Mouse (Mus musculus): ENCODE results near the gene Ndufs7. TPM values are rescaled to one million over a fixed set of nuclear protein-coding genes. Genes with fewer than 3 reads are reported as not detected.

Ndufs7 gene
- 197 and 234 TPM in 2 replicates for polyA plus RNA-seq (2012; ENCODE audit: low replicate concordance)

DNA sequence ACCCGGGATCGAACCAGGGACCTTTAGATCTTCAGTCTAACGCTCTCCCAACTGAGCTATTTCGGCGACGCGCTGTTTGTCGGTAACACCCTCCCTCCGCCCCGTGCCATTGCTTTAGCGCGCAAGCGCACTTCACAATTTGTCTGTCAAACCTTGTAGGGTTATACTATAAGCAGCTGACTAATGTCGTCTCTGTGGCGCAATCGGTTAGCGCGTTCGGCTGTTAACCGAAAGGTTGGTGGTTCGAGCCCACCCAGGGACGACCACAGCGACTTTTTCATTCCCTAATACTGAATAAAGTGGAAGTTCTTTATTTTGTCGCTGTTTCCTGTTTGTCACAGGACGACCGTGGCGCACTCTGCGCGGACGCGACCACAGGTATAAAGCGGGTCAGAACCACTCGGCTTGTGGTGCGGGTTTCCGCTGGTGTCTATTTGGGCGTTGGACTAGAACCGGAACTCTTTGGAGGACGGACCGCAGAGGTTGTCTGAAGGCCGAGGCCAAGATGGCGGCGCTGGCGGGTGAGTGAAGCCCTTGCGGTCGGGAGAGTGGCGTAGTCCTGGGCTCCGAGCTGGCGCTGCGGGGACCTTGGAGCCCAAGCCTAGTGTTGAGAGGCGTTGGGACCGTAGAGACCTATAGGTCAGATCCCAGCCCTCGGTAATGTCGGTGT is at the start of gene Ndufs7:
Ndufs7 (plus strand) TSS at position 151 of the 670 bp plus-strand sequence.

DNA sequence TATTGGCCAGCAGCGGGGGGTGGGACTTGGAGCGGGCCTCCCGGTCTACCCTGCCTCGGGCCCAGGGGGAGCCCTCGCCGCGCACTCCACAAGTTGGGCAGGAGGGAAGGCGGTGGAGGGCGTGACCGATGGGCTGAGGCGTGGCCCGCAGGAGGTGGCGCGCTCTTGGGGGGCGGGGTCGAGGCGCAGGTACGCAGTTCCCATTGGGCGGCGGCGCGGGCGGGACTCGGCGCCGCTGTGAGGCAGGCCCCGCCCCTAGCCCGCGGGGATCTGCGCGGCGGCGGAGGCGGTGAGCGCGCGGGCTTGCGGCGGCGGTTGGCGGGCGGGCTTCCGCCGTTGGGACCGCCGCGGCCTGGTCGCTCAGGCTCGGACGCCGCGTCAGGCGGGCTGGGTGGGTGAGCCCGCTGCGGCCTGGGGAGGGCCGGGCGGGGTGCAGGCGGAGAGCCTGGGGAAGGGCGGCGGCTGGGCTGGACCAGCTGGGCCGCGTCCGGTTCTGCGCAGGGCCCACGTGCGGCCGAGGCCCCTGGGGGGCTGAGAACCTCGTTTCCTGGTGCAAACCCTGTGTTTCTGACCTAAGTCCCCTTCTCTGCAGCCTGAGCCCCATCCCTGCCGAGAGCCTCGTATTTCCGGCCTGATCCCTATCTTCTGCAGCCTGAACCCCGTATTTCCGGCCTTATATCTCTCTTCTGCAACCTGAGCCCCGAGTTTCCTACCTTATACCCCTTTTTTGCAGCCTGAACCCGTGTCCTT is 22.3 kb upstream of the Ndufs7 start, which contains the start of gene Mum1:
Mum1 (plus strand) TSS at position 19 of the 750 bp plus-strand sequence.

DNA sequence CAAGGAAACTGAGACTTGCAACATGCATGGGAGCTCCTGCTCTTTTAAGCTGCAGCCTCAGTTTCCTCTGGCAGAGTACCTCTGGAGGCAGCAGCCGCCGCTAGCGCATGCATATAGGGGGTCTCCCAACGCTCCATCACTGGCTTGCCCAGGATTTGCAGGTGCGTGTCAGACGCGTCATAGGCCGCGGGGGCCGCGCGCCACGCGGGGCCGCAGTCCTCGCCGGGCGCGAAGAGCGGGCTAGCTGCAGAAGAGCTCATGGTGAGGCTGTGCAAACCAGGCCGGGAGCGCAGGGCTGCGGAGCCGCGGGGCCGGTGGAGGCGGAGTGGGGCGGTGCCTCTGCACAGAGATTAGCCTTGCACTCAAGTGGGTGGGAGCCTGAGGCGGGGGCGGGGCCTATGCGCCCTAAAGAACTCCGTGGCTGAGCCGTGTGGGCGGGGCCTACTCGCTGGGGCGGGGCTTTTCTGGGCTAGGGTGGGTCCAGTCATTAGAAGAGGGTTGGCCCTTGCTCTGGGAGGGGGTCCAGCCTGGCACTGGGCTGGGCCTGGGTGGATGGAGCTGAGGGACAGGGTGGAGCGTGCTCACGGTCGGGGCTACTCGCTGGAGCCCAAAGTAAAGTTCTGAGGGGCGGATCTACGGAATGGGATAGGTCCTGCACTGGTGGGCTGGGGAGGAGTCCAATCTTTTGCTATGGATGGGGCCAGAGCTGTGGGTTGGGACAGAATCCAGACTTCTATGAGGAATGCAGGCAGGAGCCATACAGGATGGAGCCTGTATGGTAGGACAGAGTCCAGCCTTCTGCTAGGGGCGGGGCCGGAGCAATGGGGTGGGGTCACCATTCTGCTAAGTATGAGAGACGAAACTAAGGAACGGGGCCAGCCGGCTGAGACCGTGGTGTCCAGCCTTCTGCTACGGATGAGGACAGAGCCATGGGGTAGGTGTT is 12.0 kb downstream of the Ndufs7 start, which contains the start of the genes Gamt and Dazap1:
Gamt (minus strand) TSS at position 371 of the 943 bp plus-strand sequence.
Dazap1 (plus strand) TSS at position 845 of the 943 bp plus-strand sequence.

DNA sequence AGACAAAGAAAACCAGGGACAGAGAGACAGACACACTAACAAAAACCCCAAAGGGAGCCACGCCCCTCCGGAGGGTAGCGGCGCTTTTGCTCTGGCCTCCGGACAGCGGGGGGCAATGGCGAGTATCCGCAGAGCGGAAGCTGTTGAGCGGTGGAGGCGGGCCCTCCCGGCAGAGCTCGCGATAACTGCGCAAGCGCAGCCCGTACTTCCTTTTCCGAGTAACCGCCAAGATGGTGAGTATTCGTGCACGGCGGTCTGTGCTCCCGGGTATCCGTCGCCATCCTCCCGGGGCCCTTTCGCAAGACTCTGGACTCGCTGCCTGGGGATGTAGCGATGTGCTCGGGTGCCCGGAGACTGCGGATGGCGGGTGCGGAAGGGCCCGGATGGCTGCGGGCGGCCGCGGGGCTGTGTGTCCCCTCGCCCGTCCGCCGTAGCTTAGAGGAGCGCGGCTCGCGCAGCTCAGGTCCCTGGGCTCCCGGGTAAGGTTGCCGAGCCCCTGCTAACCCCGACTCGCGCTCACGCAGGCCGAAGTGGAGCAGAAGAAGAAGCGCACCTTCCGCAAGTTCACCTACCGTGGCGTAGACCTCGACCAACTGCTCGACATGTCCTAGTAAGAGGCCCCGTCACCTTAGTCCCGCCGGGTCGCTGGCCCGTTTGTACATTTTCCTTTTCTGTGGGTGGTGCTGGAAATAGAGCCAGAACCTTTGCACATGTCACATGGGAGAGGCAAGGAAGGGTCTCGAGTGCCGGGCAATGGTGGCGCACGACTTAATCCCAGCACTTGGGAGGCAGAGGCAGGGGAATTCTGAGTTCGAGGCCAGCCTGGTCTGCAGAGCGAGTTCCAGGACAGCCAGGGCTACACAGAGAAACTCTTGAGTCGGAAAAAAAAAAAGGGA is 43.6 kb downstream of the Ndufs7 start, which contains the start of gene Rps15:
Rps15 (plus strand) TSS at position 203 of the 896 bp plus-strand sequence.

DNA sequence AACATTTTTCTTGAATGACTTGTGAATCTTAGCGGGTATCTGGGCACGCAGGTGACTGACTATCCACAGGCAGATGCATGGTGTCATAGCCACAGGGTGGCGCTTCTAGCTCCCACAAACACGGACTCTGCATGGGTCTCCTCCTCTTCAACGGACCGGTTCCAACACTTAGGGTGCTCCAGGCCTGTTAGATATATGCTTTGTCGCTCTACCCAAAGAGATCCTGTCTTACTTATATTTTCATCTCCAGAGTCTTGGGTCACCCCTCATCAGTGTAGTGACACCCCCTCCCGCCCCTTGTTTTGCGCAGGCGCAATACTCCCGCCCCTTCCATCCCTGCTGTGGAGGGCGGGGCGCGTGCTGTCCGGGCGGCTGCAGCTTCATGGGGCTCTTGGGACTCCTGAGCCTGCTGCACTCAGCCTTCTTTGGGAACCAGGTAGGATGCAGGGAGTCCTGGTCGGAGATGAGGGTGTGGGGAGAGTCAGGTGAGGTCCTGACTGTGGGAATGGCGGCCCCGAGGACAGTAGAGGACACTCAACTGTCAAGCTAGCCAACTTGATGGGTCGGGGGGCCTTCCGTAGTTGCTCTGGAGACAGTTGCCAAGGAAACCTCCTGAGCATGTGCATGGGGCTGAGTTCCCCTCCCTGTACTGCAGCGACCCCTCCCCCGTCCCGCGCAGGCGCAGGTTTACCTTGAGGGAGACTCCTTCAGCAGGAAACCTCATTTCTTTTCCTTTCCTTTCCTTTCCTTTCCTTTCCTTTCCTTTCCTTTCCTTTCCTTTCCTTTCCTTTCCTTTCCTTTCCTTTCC is 46.9 kb downstream of the Ndufs7 start, which contains the start of gene Apc2:
Apc2 (plus strand) TSS at position 360 of the 808 bp plus-strand sequence.

Other genes starting within 250 kb of the Ndufs7 start
- gene Arhgap45, start 232.5 kb upstream of the Ndufs7 start, polyA plus RNA-seq (2012; ENCODE audit: low replicate concordance), result 156 and 353 TPM in 2 replicates
- 53.8 and 132 TPM in 2 replicates for gene Polr2e, start 209.3 kb upstream of the Ndufs7 start, polyA plus RNA-seq (2012; ENCODE audit: low replicate concordance)
- 698 and 1,678 TPM in 2 replicates for gene Gpx4, start 202.0 kb upstream of the Ndufs7 start, polyA plus RNA-seq (2012; ENCODE audit: low replicate concordance)
- 72.7 and 82.1 TPM in 2 replicates for gene Sbno2, start 143.6 kb upstream of the Ndufs7 start, polyA plus RNA-seq (2012; ENCODE audit: low replicate concordance)
- 127 and 185 TPM in 2 replicates for gene Stk11, start 133.3 kb upstream of the Ndufs7 start, polyA plus RNA-seq (2012; ENCODE audit: low replicate concordance)
- gene Atp5d, start 110.5 kb upstream of the Ndufs7 start, polyA plus RNA-seq (2012; ENCODE audit: low replicate concordance), result 1,038 and 1,245 TPM in 2 replicates
- 40.1 and 43.9 TPM in 2 replicates for gene Cbarp, start 108.3 kb upstream of the Ndufs7 start, polyA plus RNA-seq (2012; ENCODE audit: low replicate concordance)
- gene Midn, start 100.8 kb upstream of the Ndufs7 start, polyA plus RNA-seq (2012; ENCODE audit: low replicate concordance), result 224 and 253 TPM in 2 replicates
- 19.6 and 38.2 TPM in 2 replicates for gene Cirbp, start 83.1 kb upstream of the Ndufs7 start, polyA plus RNA-seq (2012; ENCODE audit: low replicate concordance)
- 7.0 and 16.7 TPM in 2 replicates for gene 1600002K03Rik, start 76.2 kb upstream of the Ndufs7 start, polyA plus RNA-seq (2012; ENCODE audit: low replicate concordance)
- gene Efna2, start 69.6 kb upstream of the Ndufs7 start, polyA plus RNA-seq (2012; ENCODE audit: low replicate concordance), result 1.4 and 1.8 TPM in 2 replicates
- 47.2 and 117 TPM in 2 replicates for gene Mum1, start 22.7 kb upstream of the Ndufs7 start, polyA plus RNA-seq (2012; ENCODE audit: low replicate concordance)
- 0.64 and 0.93 TPM in 2 replicates for gene Gamt, start 11.9 kb downstream of the Ndufs7 start, polyA plus RNA-seq (2012; ENCODE audit: low replicate concordance)
- 831 and 856 TPM in 2 replicates for gene Dazap1, start 12.4 kb downstream of the Ndufs7 start, polyA plus RNA-seq (2012; ENCODE audit: low replicate concordance)
- 1,647 and 3,347 TPM in 2 replicates for gene Rps15, start 43.3 kb downstream of the Ndufs7 start, polyA plus RNA-seq (2012; ENCODE audit: low replicate concordance)
- gene Apc2, start 46.9 kb downstream of the Ndufs7 start, polyA plus RNA-seq (2012; ENCODE audit: low replicate concordance), result 0.09 and 0.10 TPM in 2 replicates
- 80.6 and 113 TPM in 2 replicates for gene 2310011J03Rik, start 71.4 kb downstream of the Ndufs7 start, polyA plus RNA-seq (2012; ENCODE audit: low replicate concordance)
- 29.8 and 43.5 TPM in 2 replicates for gene Pcsk4, start 80.4 kb downstream of the Ndufs7 start, polyA plus RNA-seq (2012; ENCODE audit: low replicate concordance)
- gene Reep6, start 80.8 kb downstream of the Ndufs7 start, polyA plus RNA-seq (2012; ENCODE audit: low replicate concordance), result 198 and 406 TPM in 2 replicates
- gene Adamtsl5, start 99.3 kb downstream of the Ndufs7 start, polyA plus RNA-seq (2012; ENCODE audit: low replicate concordance), result 59.0 and 75.4 TPM in 2 replicates
- not detected in 2 replicates for gene Plk5, start 107.3 kb downstream of the Ndufs7 start, polyA plus RNA-seq (2012; ENCODE audit: low replicate concordance)
- 45.9 and 68.4 TPM in 2 replicates for gene Mex3d, start 138.5 kb downstream of the Ndufs7 start, polyA plus RNA-seq (2012; ENCODE audit: low replicate concordance)
- gene Mbd3, start 150.4 kb downstream of the Ndufs7 start, polyA plus RNA-seq (2012; ENCODE audit: low replicate concordance), result 234 and 272 TPM in 2 replicates
- 544 and 1,539 TPM in 2 replicates for gene Uqcr11, start 157.7 kb downstream of the Ndufs7 start, polyA plus RNA-seq (2012; ENCODE audit: low replicate concordance)
- gene Tcf3, start 184.5 kb downstream of the Ndufs7 start, polyA plus RNA-seq (2012; ENCODE audit: low replicate concordance), result 1,132 and 1,188 TPM in 2 replicates
- not detected in 2 replicates for gene Onecut3, start 245.7 kb downstream of the Ndufs7 start, polyA plus RNA-seq (2012; ENCODE audit: low replicate concordance)

Measured in leukemia stem cell, adult 10-12 weeks (primary cell).